Mouse (Mus musculus): ENCODE data around the gene Gm21637. TPM values are rescaled to one million over a fixed set of nuclear protein-coding genes. Genes with fewer than 3 reads are reported as not detected.
"Not testable (repeated sequence)": the region's sequence is repeated elsewhere in the genome, so short reads cannot be mapped to it uniquely, and the experiment has no call there.

Gm21637 gene
- polyA plus RNA-seq (2012; rRNA removed), result not detected in 2 replicates
- not detected in 2 replicates for polyA plus RNA-seq (2014; fragmentation: Nextera tagmentation; extraction: Ambion mirVana)

DNA sequence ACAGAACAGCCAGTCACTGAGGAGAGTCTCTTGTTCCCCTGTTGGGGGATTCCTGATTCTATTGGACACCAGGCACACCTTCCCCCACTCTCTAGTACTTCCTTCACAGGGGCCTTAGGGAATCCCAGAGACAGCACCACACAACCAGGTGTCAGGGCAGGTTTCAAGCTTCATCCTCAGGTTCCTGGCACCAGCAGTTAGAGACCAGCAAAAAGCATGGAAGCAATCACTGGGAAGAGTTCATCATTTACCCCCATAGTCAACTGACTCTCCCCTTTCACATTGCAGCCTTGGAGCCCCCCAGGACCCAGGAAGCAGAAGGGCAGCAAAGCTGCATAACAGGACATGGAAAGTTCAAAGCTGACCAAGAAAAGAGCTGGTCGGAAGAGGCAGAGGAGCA, at the start of gene Gm21637:
Gene Gm21637, plus strand, starts transcription at position 301 of the 400 bp plus-strand sequence.
- not testable (repeated sequence) for H3K9ac ChIP-seq (ENCODE audit: low read depth, low read length, severe bottlenecking); H3K4me2 ChIP-seq (replicated peaks; ENCODE audit: low read depth, low read length, severe bottlenecking); H3K27ac ChIP-seq (replicated peaks; ENCODE audit: low read depth, low read length); DNase-seq (ENCODE audit: low spot score); H3K4me1 ChIP-seq (ENCODE audit: control insufficient read depth, insufficient read depth, low read length); H3K9me3 ChIP-seq (ENCODE audit: control insufficient read depth, low read length); H3K4me3 ChIP-seq (replicated peaks; ENCODE audit: low read length); ATAC-seq (ENCODE audit: low FRiP score, low read depth); H3K36me3 ChIP-seq (ENCODE audit: control insufficient read depth, insufficient read depth, low read length); H3K27me3 ChIP-seq (ENCODE audit: control insufficient read depth, insufficient read depth, low read length)
- no CpG with 5 or more reads among the region's 1 CpGs for WGBS

Other genes with a start within 250 kb of the Gm21637 start
- gene Btbd35f25, start 244.9 kb upstream of the Gm21637 start, polyA plus RNA-seq (2012; rRNA removed), result not detected in 2 replicates
- gene Btbd35f25, start 244.9 kb upstream of the Gm21637 start, polyA plus RNA-seq (2014; fragmentation: Nextera tagmentation; extraction: Ambion mirVana), result not detected in 2 replicates
- gene Btbd35f22, start 85.8 kb downstream of the Gm21637 start, polyA plus RNA-seq (2012; rRNA removed), result not detected in 2 replicates
- not detected in 2 replicates for gene Btbd35f22, start 85.8 kb downstream of the Gm21637 start, polyA plus RNA-seq (2014; fragmentation: Nextera tagmentation; extraction: Ambion mirVana)

Data from limb, embryonic 14.5 days (tissue).